Mouse (Mus musculus) kidney, embryonic 16.5 days (tissue): ENCODE measurements around the gene Itgav. TPM values are rescaled to one million over a fixed set of nuclear protein-coding genes. Genes with fewer than 3 reads are reported as not detected.
A peak's percentile ranks its signal among the peaks of the same experiment; 100 is the strongest.

Source experiments
- ATAC-seq: fragments of 200-750 bp; cut with Nextera tagmentation; 2 replicates; pipeline ENCODE4 v1.8.0; 2017; ENCODE audit warnings: moderate TSS enrichment; ENCODE audit not compliant: low FRiP score, low TSS enrichment
- H3K27ac ChIP-seq: fragments of 300-500 bp; sonication (generic); 2 replicates; pipeline ENCODE4 v1.5.1; 2014; ENCODE audit warnings: low read length
- H3K27me3 ChIP-seq: fragments of 300-500 bp; sonication (generic); 2 replicates; pipeline ENCODE4 v1.6.1; 2014; ENCODE audit warnings: low read length, control low read depth, mixed read lengths; ENCODE audit not compliant: insufficient read depth
- H3K36me3 ChIP-seq: fragments of 300-500 bp; sonication (generic); 2 replicates; pipeline ENCODE4 v1.6.1; 2014; ENCODE audit warnings: low read length, control low read depth, mixed read lengths; ENCODE audit not compliant: insufficient read depth
- H3K4me1 ChIP-seq: fragments of 300-500 bp; sonication (generic); 2 replicates; pipeline ENCODE4 v1.6.1; 2014; ENCODE audit warnings: low read length, control low read depth, mixed read lengths; ENCODE audit not compliant: insufficient read depth
- H3K4me2 ChIP-seq: fragments of 300-500 bp; sonication (generic); replicated peaks from 2 replicates; pipeline ENCODE4 v1.6.1; 2014; ENCODE audit warnings: low read depth, low read length
- H3K4me3 ChIP-seq: fragments of 300-500 bp; sonication (generic); 2 replicates; pipeline ENCODE4 v1.5.1; 2014; ENCODE audit warnings: mild to moderate bottlenecking, low read length
- H3K9ac ChIP-seq: fragments of 300-500 bp; sonication (generic); replicated peaks from 2 replicates; pipeline ENCODE4 v1.6.1; 2014; ENCODE audit warnings: low read length
- H3K9me3 ChIP-seq: fragments of 300-500 bp; sonication (generic); 2 replicates; pipeline ENCODE4 v1.6.1; 2016; ENCODE audit warnings: low read length, control low read depth
- WGBS: fragments of 180-500 bp; shearing (Covaris S2); extraction: QIAGEN DNeasy Blood & Tissue Kit; methylation state at CpG from one replicate; pipeline ENCODE4 v1.1.7; 2014; 5-methylcytosine and 5-hydroxymethylcytosine counted together
- polyA plus RNA-seq: library from polyadenylated mRNA; unstranded; fragments of >200 nt; fragmentation: Nextera tagmentation; extraction: Ambion mirVana; gene quantifications from 2 replicates; pipeline ENCODE4 v1.2.1, GENCODE M21; 2015

The Itgav gene
- polyA plus RNA-seq, 1 experiment from 2014 or later, result 77.1 TPM

DNA sequence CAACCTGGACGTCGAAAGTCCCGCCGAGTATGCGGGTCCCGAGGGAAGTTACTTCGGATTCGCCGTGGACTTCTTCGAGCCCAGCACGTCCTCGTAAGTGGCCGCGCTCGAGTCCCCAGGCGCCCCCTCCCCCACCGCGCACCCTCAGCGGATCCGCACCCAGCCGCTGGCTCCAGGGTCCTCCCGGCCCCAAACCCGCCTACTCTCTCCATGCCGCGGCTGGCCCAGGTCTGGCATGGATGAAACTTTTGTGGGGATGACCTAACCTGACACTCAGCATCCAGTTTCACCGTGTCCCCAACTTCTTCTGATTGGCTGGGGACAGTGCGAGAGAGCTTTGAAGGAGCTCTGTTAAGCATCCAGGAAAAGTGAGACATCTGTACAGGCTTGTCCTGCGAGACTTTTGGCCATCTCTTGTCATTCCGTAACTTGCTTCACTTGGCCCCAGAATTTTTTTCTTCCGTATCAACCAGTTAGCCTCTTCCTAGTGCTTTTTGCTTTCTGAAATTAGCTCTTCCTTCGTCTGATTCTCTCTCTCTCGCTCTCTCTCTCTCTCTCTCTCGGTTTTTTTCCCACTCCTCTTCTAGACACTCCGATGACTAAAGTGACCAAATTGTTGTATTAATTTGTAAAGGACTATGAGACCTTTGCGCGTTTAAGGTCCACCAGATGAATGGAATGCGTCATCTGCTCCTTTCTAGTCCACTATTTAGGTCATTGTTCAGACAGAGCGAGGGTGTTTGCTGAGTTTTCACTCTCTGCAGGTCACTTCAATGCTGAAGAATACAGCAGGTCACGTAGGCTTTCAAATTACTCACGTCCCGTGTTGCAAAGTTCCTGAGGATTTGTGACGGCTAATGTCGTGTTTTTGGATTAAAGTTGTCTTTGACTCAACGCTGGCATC is 882 bp downstream of the Itgav start:
- Histone ChIP-seq H3K4me3 (peak overlapping the region; percentile 89), H3K9ac (peak overlapping the region; percentile 98), H3K27me3 (no peaks in the 10 kb centered on the region), H3K27ac (peak overlapping the region; percentile 100), H3K4me2 (peak overlapping the region; percentile 75), H3K4me1 (peaks cover 34% of the 10 kb centered on the region), H3K36me3 (0 out of 2 replicates have a peak, but pooled peaks cover 3% of the 10 kb centered on the region), H3K9me3 (no peaks in the 10 kb centered on the region)
- peak; percentile 73 for ATAC-seq
- 3% methylated on average over 44 of the region's 44 CpGs for WGBS

DNA sequence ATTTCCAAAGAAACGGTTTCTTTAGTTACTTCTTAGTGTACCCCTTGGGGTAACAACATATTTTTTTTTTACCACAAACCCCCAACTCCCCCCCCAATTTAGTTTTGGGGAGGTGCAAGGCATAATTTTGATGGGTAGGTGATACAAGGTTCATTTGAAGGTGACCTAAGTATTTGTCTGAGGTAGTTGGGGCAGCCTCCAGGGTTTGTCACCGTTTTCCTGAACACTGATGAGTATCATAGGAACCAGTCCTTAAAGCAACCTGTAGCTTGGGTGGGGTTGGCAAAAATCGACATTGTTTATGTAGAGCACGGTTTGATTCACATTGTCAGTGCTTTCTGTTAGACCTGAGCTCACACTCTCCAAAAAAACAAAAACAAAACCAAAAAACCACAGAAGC is 1.6 kb downstream of the Itgav start:
- 48% methylated on average over 4 of the region's 4 CpGs for WGBS
- no peaks in the 10 kb centered on the region for H3K9me3 ChIP-seq
- H3K9ac ChIP-seq, result peak overlapping the region; percentile 98
- H3K27ac ChIP-seq, result no peak overlapping the region
- peaks cover 34% of the 10 kb centered on the region for H3K4me1 ChIP-seq
- ATAC-seq, result no peak
- H3K27me3 ChIP-seq, result no peaks in the 10 kb centered on the region
- H3K4me2 ChIP-seq, result peak overlapping the region; percentile 75
- H3K4me3 ChIP-seq, result peak overlapping the region; percentile 89
- H3K36me3 ChIP-seq, result 0 out of 2 replicates have a peak, but pooled peaks cover 5% of the 10 kb centered on the region

DNA sequence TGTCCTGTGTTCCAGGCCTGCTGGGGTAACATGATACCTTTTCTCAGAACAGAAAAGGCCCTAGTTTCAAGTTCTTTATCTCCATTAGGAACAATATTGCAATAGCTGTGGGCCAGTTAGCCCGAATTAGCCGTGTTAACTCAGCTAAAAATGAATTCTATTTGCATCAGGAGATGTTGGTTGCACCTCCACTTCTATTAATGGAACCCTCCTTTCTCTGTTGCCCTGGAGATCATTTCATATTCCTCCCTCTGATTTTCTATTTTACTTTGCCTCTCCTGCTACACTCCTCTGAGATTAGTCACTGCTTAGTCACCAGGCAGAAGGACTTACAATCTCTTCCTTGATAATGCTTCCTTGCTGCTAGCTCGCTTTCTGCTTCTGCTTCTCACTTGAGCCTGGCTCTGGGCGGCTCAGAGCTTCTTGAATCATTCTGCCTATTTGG is 4.1 kb downstream of the Itgav start:
- Histone ChIP-seq H3K27me3 (no peaks in the 10 kb centered on the region), H3K4me3 (no peak overlapping the region), H3K9ac (no peak overlapping the region), H3K9me3 (no peaks in the 10 kb centered on the region), H3K36me3 (0 out of 2 replicates have a peak, but pooled peaks cover 6% of the 10 kb centered on the region), H3K4me2 (no peak overlapping the region), H3K27ac (no peak overlapping the region), H3K4me1 (peaks cover 28% of the 10 kb centered on the region)
- ATAC-seq, result no peak
- 72% methylated on average over 4 of the region's 4 CpGs for WGBS

DNA sequence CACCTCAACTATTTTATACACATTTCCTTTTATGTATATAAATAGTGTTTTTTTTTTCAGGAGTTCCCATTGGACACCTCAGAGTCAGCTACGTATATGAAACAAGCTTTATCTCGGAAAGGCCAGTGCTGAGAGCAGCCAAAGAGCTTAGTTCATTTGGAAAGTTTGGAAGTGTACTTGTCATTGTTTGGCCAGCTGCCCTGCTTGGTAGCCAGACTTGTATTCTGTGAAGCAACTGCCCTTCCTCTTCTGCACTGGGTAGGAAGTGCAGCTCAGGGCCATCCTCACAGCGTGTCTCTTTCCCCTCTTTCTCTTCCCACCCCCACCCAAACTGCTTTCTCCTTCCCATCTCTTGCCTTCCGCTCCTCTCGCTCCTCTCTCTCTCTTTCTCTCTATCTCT is 5.1 kb downstream of the Itgav start:
- no peaks in the 10 kb centered on the region for H3K27me3 ChIP-seq
- ATAC-seq, result no peak
- peaks cover 28% of the 10 kb centered on the region; the same call in 1 of the 2 replicates for H3K4me1 ChIP-seq
- H3K36me3 ChIP-seq, result 0 out of 2 replicates have a peak, but pooled peaks cover 6% of the 10 kb centered on the region
- H3K9ac ChIP-seq, result no peak overlapping the region
- no peak overlapping the region for H3K4me2 ChIP-seq
- H3K4me3 ChIP-seq, result no peak overlapping the region
- H3K9me3 ChIP-seq, result no peaks in the 10 kb centered on the region
- WGBS, result 71% methylated on average over 5 of the region's 5 CpGs
- no peak overlapping the region for H3K27ac ChIP-seq

DNA sequence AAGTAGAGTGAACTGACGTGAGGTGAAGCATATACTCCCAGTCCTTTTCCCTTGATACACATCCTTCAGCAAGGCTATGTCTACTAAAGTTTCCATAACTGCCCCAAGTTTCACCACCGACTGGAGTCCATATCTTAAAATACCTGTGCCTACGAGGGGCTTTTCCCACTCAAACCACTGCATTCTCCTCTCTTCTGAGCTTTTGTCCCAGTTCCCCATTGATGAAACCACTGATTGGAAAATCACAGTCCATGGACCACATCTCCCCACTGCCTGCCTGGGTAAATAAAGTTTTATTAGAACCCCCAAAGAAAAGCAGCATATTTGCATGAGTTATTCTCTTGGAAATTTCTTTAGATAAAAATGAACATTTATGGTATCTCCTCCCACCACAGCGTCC is 8.7 kb downstream of the Itgav start:
- Histone ChIP-seq H3K27ac (no peak overlapping the region), H3K9me3 (no peaks in the 10 kb centered on the region), H3K4me2 (no peak overlapping the region), H3K36me3 (peaks cover 17% of the 10 kb centered on the region), H3K4me3 (no peak overlapping the region), H3K4me1 (peaks cover 26% of the 10 kb centered on the region; the same call in 1 of the 2 replicates), H3K9ac (no peak overlapping the region), H3K27me3 (no peaks in the 10 kb centered on the region)
- ATAC-seq, result no peak
- WGBS, result 91% methylated on average over 4 of the region's 4 CpGs

DNA sequence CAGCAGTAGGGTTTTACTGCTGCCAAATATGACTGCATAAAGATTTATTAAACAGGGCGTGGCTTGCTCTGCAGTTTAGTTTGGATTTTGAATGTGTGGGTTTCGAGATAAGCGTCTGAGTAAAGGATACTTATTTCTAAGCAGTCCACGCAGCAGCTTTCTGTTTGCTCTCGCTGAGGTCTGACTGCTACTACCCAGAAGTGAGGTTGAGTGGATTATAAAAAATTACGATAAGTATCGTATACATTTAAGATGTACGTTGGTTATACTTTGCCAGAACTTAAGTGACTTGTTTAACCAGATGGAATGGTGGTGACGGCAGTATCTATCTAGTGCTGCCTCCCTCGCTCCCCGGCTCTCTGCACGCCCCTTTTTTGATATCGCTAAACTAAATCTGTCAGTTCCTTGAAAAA is 9.8 kb downstream of the Itgav start:
- Histone ChIP-seq H3K9ac (no peak overlapping the region), H3K27me3 (no peaks in the 10 kb centered on the region), H3K36me3 (peaks cover 25% of the 10 kb centered on the region), H3K27ac (0 out of 2 replicates have a peak overlapping the region, but pooled peaks have one; percentile 15), H3K9me3 (no peaks in the 10 kb centered on the region), H3K4me3 (no peak overlapping the region), H3K4me2 (no peak overlapping the region), H3K4me1 (peaks cover 31% of the 10 kb centered on the region; the same call in 1 of the 2 replicates)
- WGBS, result 72% methylated on average over 13 of the region's 13 CpGs
- ATAC-seq, result no peak

DNA sequence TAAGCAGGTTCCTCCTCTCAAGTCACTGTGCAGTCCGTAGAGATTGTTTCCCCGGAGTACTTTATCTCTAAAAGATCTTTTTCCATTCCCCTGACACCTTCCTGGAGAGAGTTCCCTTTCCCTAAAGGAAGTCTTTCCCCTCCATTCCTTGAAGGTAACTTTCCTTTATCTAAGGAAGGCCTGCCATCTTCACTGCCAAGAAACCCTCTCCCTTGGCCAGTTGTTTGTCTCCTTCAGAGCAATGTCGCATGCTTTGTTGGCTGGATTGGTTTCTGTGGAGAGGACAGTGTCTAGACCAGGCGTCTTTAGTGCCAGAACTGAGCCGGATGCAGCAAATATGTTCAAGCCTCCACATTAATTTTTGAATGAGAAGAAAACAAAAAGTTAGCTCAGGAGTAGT is 11.1 kb downstream of the Itgav start:
- Histone ChIP-seq H3K4me1 (peaks cover 34% of the 10 kb centered on the region), H3K27me3 (no peaks in the 10 kb centered on the region), H3K27ac (peak overlapping the region; percentile 18; the same call in 1 of the 2 replicates), H3K9ac (no peak overlapping the region), H3K4me3 (no peak overlapping the region), H3K36me3 (peaks cover 22% of the 10 kb centered on the region), H3K4me2 (no peak overlapping the region), H3K9me3 (no peaks in the 10 kb centered on the region)
- 78% methylated on average over 5 of the region's 5 CpGs for WGBS
- no peak for ATAC-seq

DNA sequence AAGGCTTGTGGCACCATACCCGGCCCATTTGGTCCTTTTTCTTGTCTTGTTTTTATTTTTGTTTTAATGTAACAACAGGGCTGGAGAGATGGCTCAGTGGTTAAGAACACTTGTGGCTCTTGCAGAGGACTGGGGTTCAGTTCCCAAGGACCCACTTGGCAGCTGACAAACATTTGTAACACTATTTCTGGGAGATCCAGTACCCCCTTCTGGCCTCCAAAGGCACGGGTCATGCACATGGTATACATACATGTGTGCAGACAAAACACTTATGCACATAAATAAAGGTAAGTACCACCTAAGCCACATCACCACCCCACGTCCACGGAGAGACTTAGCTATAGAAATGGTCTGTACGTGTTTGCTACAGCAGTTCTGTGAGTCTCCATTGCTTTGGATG is 12.6 kb downstream of the Itgav start:
- WGBS, result 89% methylated on average over 5 of the region's 5 CpGs

DNA sequence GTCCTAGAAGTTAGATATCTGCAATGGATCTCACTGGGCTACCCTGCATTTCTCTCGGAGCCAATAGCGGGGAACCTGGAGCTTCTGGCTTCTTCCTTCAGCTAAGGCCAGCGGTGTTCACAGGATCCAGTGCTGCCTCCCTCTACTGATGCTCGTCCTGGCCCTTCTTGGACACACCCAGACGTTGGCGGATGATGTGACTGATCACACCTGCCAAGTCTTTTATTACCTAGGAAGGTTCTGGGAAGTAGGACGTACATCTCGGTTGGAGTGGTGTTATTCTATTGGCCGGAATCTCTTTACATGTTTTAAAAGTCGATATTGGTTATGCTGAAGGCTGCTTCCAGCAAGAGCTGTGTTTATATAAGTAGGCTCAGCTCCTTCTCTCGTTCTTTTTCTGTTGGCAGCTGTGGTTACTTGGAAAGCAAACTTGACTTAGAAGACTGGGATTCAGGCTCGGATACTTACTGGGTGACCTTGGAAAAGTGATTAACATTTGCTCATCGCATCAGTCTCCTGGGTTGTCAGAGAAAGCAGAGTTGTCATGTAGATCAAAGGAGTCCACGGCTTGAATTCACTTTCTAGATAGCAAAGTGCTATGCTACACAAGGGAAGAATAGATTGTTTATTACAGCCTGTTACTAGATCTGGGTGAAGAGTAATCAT is 14.5 kb downstream of the Itgav start:
- Histone ChIP-seq H3K4me1 (peaks cover 50% of the 10 kb centered on the region), H3K27ac (no peak overlapping the region), H3K9me3 (no peaks in the 10 kb centered on the region), H3K9ac (no peak overlapping the region), H3K4me2 (no peak overlapping the region), H3K36me3 (peaks cover 19% of the 10 kb centered on the region), H3K27me3 (no peaks in the 10 kb centered on the region), H3K4me3 (no peak overlapping the region)
- 68% methylated on average over 14 of the region's 14 CpGs for WGBS
- no peak for ATAC-seq

More for the DNA sequence above, 12.6 kb downstream of the Itgav start:
- no peak for ATAC-seq
- Histone ChIP-seq H3K4me2 (no peak overlapping the region), H3K27ac (no peak overlapping the region), H3K9ac (no peak overlapping the region), H3K36me3 (peaks cover 19% of the 10 kb centered on the region), H3K27me3 (no peaks in the 10 kb centered on the region), H3K4me3 (no peak overlapping the region), H3K9me3 (no peaks in the 10 kb centered on the region), H3K4me1 (peaks cover 44% of the 10 kb centered on the region)
